Mouse (Mus musculus): Measurements from ENCODE around the gene Tnpo3. TPM values are rescaled to one million over a fixed set of nuclear protein-coding genes. Genes with fewer than 3 reads are reported as not detected.

Tnpo3 gene
- total and polyA plus RNA-seq, 3 experiments: 64.9 to 148 (median 139) TPM

DNA sequence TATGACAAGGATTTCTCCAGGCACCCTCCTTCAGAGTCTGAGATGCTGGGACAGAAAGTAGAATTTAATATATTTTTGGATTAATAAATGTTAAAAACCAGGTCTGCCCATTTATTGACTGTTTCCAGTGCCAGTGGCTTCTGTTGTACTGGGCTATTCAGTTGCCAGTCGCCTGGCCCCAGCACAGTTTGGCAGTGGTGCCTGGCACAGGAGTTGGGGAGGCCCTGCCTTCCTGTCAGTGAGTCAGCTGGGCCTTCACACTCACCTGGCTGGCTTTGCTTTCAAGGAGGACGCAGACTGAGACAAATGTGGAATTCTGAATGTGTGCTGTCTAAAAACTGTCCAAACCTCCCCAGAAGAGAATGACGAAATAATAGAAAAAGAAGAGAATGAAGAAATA, 72.5 kb downstream of the Tnpo3 start:
- Histone ChIP-seq H3K36me3 (ENCODE audit: control insufficient read depth in 1 of 2, insufficient read depth in 2 of 2, low read length in 2 of 2) (peaks cover 3 to 7% of the 10 kb centered on the region in 2 experiments), H3K27me3 (ENCODE audit: control insufficient read depth in 1 of 2, insufficient read depth in 2 of 2, low read length in 2 of 2) (no peaks in the 10 kb centered on the region), H3K9ac (ENCODE audit: control insufficient read depth, low read depth, low read length, poor library complexity, severe bottlenecking) (no peak overlapping the region), H3K4me3 (ENCODE audit: control insufficient read depth in 1 of 2, insufficient read depth in 1 of 2, low read depth in 2 of 2, low read length in 2 of 2) (no peak overlapping the region), H3K79me2 (ENCODE audit: control insufficient read depth, insufficient read depth, low read length, poor library complexity) (no peaks in the 10 kb centered on the region), H3K9me3 (replicated peaks; ENCODE audit: insufficient read depth, low read length) (no peaks in the 10 kb centered on the region), H3K4me1 (ENCODE audit: control insufficient read depth in 1 of 2, insufficient read depth in 2 of 2, low read length in 2 of 2) (no peaks in the 10 kb centered on the region), H3K27ac (ENCODE audit: control insufficient read depth, low read depth, low read length) (no peak overlapping the region)
- no peak for TF ChIP-seq HCFC1 (IDR thresholded peaks at IDR 0.05; ENCODE audit: low read depth, low read length)
- no peak for TF ChIP-seq ELF1 (IDR thresholded peaks at IDR 0.05; ENCODE audit: low read depth, low read length)
- no peak for TF ChIP-seq SMC3 (IDR thresholded peaks at IDR 0.05; ENCODE audit: low read depth, low read length)
- TF ChIP-seq CTCF (IDR thresholded peaks at IDR 0.05 in 2 of 3, conservative IDR thresholded peaks at IDR 0.05 in 1 of 3; ENCODE audit: control insufficient read depth in 1 of 3, insufficient read depth in 1 of 3, low read depth in 2 of 3, low read length in 3 of 3, poor library complexity in 1 of 3, severe bottlenecking in 1 of 3): no peak
- TF ChIP-seq MXI1 (IDR thresholded peaks at IDR 0.05; ENCODE audit: low read depth, low read length): no peak
- no peak for TF ChIP-seq ZNF384 (IDR thresholded peaks at IDR 0.05; ENCODE audit: low read depth, low read length)
- TF ChIP-seq NRF1 (IDR thresholded peaks at IDR 0.05; ENCODE audit: insufficient read depth, low read depth, low read length, poor library complexity, severe bottlenecking): no peak
- TF ChIP-seq SIN3A (IDR thresholded peaks at IDR 0.05; ENCODE audit: low read length): no peak
- TF ChIP-seq ETS1 (IDR thresholded peaks at IDR 0.05; ENCODE audit: low read depth, low read length): no peak
- no peak for TF ChIP-seq MEF2A (IDR thresholded peaks at IDR 0.05; ENCODE audit: extremely low read depth, insufficient replicate concordance, low read depth, low read length, poor library complexity, severe bottlenecking)
- TF ChIP-seq ZKSCAN1 (IDR thresholded peaks at IDR 0.05; ENCODE audit: low read depth, low read length): no peak
- TF ChIP-seq E2F4 (IDR thresholded peaks at IDR 0.05; ENCODE audit: borderline replicate concordance, low read depth, low read length): no peak
- TF ChIP-seq GATA1 (IDR thresholded peaks at IDR 0.05; ENCODE audit: low read depth, low read length): no peak
- TF ChIP-seq POLR2AphosphoS2 (IDR thresholded peaks at IDR 0.05; ENCODE audit: low read length): no peak
- TF ChIP-seq USF2 (IDR thresholded peaks at IDR 0.05; ENCODE audit: borderline replicate concordance in 1 of 2, insufficient read depth in 1 of 2, low read depth in 1 of 2, low read length in 2 of 2): no peak
- no peak for TF ChIP-seq RCOR1 (IDR thresholded peaks at IDR 0.05; ENCODE audit: low read depth, low read length)
- no peak for DNase-seq (ENCODE audit: low read depth, low spot score)

DNA sequence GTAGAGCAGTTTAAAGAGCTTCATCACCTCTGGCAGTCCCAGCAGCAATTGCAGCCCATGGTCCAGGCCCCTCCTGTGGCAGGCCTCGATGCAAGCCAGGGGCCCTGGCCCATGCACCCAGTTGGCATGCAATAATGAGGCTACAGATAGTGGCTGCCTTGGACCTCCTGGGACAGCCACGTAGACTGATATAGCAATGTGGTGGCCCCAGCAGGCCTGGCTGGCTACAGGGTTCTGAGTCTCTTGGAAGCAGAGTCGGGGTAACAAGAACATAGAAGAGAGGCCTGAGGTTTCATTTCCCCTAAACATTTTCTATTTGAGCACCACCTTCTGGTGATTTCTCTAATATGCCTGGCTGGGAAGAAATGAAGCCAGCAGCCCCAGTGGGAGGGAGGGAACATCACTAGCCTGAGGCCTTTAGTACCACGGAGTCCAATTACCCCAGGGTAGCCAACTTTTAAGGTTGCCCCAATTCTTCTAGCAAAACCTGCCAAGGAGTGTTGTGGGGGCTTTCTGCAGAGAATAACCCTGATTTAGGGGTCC, 73.0 kb downstream of the Tnpo3 start:
- Histone ChIP-seq H3K4me1 (ENCODE audit: control insufficient read depth in 1 of 2, insufficient read depth in 2 of 2, low read length in 2 of 2) (no peaks in the 10 kb centered on the region), H3K9me3 (replicated peaks; ENCODE audit: insufficient read depth, low read length) (no peaks in the 10 kb centered on the region), H3K4me3 (ENCODE audit: control insufficient read depth in 1 of 2, insufficient read depth in 1 of 2, low read depth in 2 of 2, low read length in 2 of 2) (no peak overlapping the region), H3K9ac (ENCODE audit: control insufficient read depth, low read depth, low read length, poor library complexity, severe bottlenecking) (no peak overlapping the region), H3K27me3 (ENCODE audit: control insufficient read depth in 1 of 2, insufficient read depth in 2 of 2, low read length in 2 of 2) (no peaks in the 10 kb centered on the region), H3K79me2 (ENCODE audit: control insufficient read depth, insufficient read depth, low read length, poor library complexity) (no peaks in the 10 kb centered on the region), H3K27ac (ENCODE audit: control insufficient read depth, low read depth, low read length) (no peak overlapping the region), H3K36me3 (ENCODE audit: control insufficient read depth in 1 of 2, insufficient read depth in 2 of 2, low read length in 2 of 2) (peaks cover 0 to 7% of the 10 kb centered on the region in 2 experiments; a peak in 3 of 4 replicates)
- peak; percentile 20 for DNase-seq (ENCODE audit: low read depth, low spot score)
- TF ChIP-seq CTCF (IDR thresholded peaks at IDR 0.05 in 2 of 3, conservative IDR thresholded peaks at IDR 0.05 in 1 of 3; ENCODE audit: control insufficient read depth in 1 of 3, insufficient read depth in 1 of 3, low read depth in 2 of 3, low read length in 3 of 3, poor library complexity in 1 of 3, severe bottlenecking in 1 of 3) (peak in 1 of 3 experiments; percentile 32; a peak in 2 of 6 replicates), SMC3 (IDR thresholded peaks at IDR 0.05; ENCODE audit: low read depth, low read length) (peak; percentile 24), MYC (IDR thresholded peaks at IDR 0.05; ENCODE audit: low read depth, low read length) (no peak), MAFK (IDR thresholded peaks at IDR 0.05; ENCODE audit: borderline replicate concordance, low read depth, low read length) (no peak), TCF12 (IDR thresholded peaks at IDR 0.05; ENCODE audit: low read depth, low read length) (no peak)

All from MEL (cell line).